Mouse (Mus musculus) thymus, adult 2 months (tissue): Measurements from ENCODE around the gene Duox2.

Source experiments
- CTCF ChIP-seq: fragments of 200-500 bp; IDR thresholded peaks from 2 replicates; pipeline ENCODE4 v1.5.1; 2012; ENCODE audit warnings: mild to moderate bottlenecking, control low read depth, low read length, moderate library complexity, borderline replicate concordance; ENCODE audit not compliant: control insufficient read depth, poor library complexity, insufficient read depth; ENCODE audit errors: extremely low read depth
- POLR2A ChIP-seq: fragments of 200-500 bp; IDR thresholded peaks from 2 replicates; pipeline ENCODE4 v1.6.1; 2012; ENCODE audit warnings: mild to moderate bottlenecking, low read length, control low read depth, moderate library complexity; ENCODE audit not compliant: control insufficient read depth, poor library complexity, insufficient read depth; ENCODE audit errors: extremely low read depth

- TF ChIP-seq CTCF (no peak), POLR2A (no peak)
These were observed at the start of gene Duox2 for GRCm38 (mm10) chr2:122298096-122298499.
